Mouse (Mus musculus): Measurements from ENCODE around the gene Ptpa.

GRCm38 (mm10) chr2:30440211-30440700 lies 24.4 kb downstream of the Ptpa start:
- TF ChIP-seq CTCF (conservative IDR thresholded peaks at IDR 0.05; ENCODE audit: insufficient read depth, insufficient read length, low read depth, low read length) (no peak), POLR2A (IDR thresholded peaks at IDR 0.05; ENCODE audit: low read depth, low read length) (no peak)
